In genomic region chr8:78063529-78063928, GRCm38 (mm10) we compare ENCODE assay signal across 8 mouse cellular contexts.
DNase-seq lines count a peak whose midpoint lies in the region; ATAC-seq and TF ChIP-seq lines count a peak whose summit lies in the region.

No protein-coding gene starts in this region.

- H3K27me3 ChIP-seq in ES-Bruce4 (ENCODE audit: control insufficient read depth, insufficient read depth, low read length, poor library complexity, severe bottlenecking), result no peaks in the 10 kb centered on the region
- peaks cover 9% of the 10 kb centered on the region for H3K27me3 ChIP-seq in forebrain, embryonic 11.5 days (ENCODE audit: control insufficient read depth, insufficient read depth, low read length)
- H3K27me3 ChIP-seq in hindbrain, embryonic 11.5 days (ENCODE audit: control insufficient read depth, insufficient read depth, low read length), result no peaks in the 10 kb centered on the region; the same call in 1 of the 2 replicates

- ATAC-seq in forebrain, embryonic 11.5 days (replicated peaks; ENCODE audit: low FRiP score), result no peak; the same call in 1 of the 2 replicates
- peak; percentile 79; the same call in 1 of the 2 replicates for ATAC-seq in hindbrain, embryonic 11.5 days (ENCODE audit: low FRiP score)
- ATAC-seq in granulocyte monocyte progenitor cell, adult 5-6 weeks (replicated peaks; ENCODE audit: poor library complexity, severe bottlenecking), result no peak

- H3K9me3 ChIP-seq in ES-Bruce4 (replicated peaks; ENCODE audit: control insufficient read depth, insufficient read depth, low read length, poor library complexity, severe bottlenecking), result peaks cover 3% of the 10 kb centered on the region; the same call in 1 of the 2 replicates
- no peaks in the 10 kb centered on the region for H3K9me3 ChIP-seq in forebrain, embryonic 11.5 days (ENCODE audit: control insufficient read depth, low read length)
- no peaks in the 10 kb centered on the region for H3K9me3 ChIP-seq in hindbrain, embryonic 11.5 days (ENCODE audit: control insufficient read depth, low read length)

- no peak overlapping the region for H3K4me3 ChIP-seq in ES-Bruce4 (ENCODE audit: low read depth, low read length)
- H3K4me3 ChIP-seq in bone marrow, adult 2 months (replicated peaks; ENCODE audit: control insufficient read depth, low read depth, low read length), result no peak overlapping the region
- peak overlapping the region; percentile 6 for H3K4me3 ChIP-seq in forebrain, embryonic 11.5 days (ENCODE audit: low read depth, low read length)
- peak overlapping the region; percentile 17; the same call in 1 of the 2 replicates for H3K4me3 ChIP-seq in hindbrain, embryonic 11.5 days (ENCODE audit: low read depth, low read length)

- 9% methylated on average over 13 of the region's 13 CpGs for WGBS in bone marrow, adult 2 months
- WGBS in forebrain, embryonic 11.5 days, result 1% methylated on average over 13 of the region's 13 CpGs
- WGBS in hindbrain, embryonic 11.5 days, result 3% methylated on average over 13 of the region's 13 CpGs

- TF ChIP-seq EP300 in ES-Bruce4 (IDR thresholded peaks at IDR 0.05; ENCODE audit: insufficient read depth, low read depth, low read length), result no peak

- peak overlapping the region; percentile 34 for H3K4me2 ChIP-seq in forebrain, embryonic 11.5 days (ENCODE audit: low read depth, low read length, severe bottlenecking)
- H3K4me2 ChIP-seq in hindbrain, embryonic 11.5 days (replicated peaks; ENCODE audit: low read depth, low read length), result peak overlapping the region; percentile 28

- peak overlapping the region; percentile 44 for H3K9ac ChIP-seq in ES-Bruce4 (ENCODE audit: low read depth, poor library complexity, severe bottlenecking)
- no peak overlapping the region for H3K9ac ChIP-seq in forebrain, embryonic 11.5 days (ENCODE audit: low read length)
- H3K9ac ChIP-seq in hindbrain, embryonic 11.5 days (ENCODE audit: low read depth, low read length), result no peak overlapping the region; the same call in 1 of the 2 replicates

- peak; percentile 79 for DNase-seq in forebrain, embryonic 11.5 days (ENCODE audit: low spot score)
- DNase-seq in hindbrain, embryonic 11.5 days (ENCODE audit: low spot score), result peak; percentile 73
- peak; percentile 20 to 29 for DNase-seq in left cerebral cortex, adult 18-20 months (ENCODE audit: low spot score in 2 of 2)
- DNase-seq in lung, postnatal 10 days, result peak; percentile 76
- DNase-seq in right cerebral cortex, postnatal 25 days, result peak; percentile 39

- peaks cover 3% of the 10 kb centered on the region for H3K4me1 ChIP-seq in ES-Bruce4 (ENCODE audit: control insufficient read depth, insufficient read depth, low read length)
- no peaks in the 10 kb centered on the region for H3K4me1 ChIP-seq in bone marrow, adult 2 months (ENCODE audit: control insufficient read depth, insufficient read depth, low read length)
- H3K4me1 ChIP-seq in forebrain, embryonic 11.5 days (replicated peaks; ENCODE audit: control insufficient read depth, insufficient read depth, low read length), result peaks cover 2% of the 10 kb centered on the region; the same call in 1 of the 2 replicates
- no peaks in the 10 kb centered on the region for H3K4me1 ChIP-seq in hindbrain, embryonic 11.5 days (replicated peaks; ENCODE audit: control insufficient read depth, insufficient read depth, low read length)

- no peaks in the 10 kb centered on the region for H3K36me3 ChIP-seq in ES-Bruce4 (ENCODE audit: control insufficient read depth, insufficient read depth, low read length, poor library complexity, severe bottlenecking)
- H3K36me3 ChIP-seq in forebrain, embryonic 11.5 days (ENCODE audit: control insufficient read depth, insufficient read depth, low read length), result no peaks in the 10 kb centered on the region
- H3K36me3 ChIP-seq in hindbrain, embryonic 11.5 days (ENCODE audit: control insufficient read depth, insufficient read depth, low read length), result no peaks in the 10 kb centered on the region

- no peak overlapping the region for H3K27ac ChIP-seq in ES-Bruce4 (ENCODE audit: insufficient read depth, low read length)
- no peak overlapping the region for H3K27ac ChIP-seq in bone marrow, adult 2 months (ENCODE audit: control insufficient read depth, insufficient read depth, low read depth, low read length, poor library complexity)
- H3K27ac ChIP-seq in forebrain, embryonic 11.5 days (ENCODE audit: low read depth, low read length), result no peak overlapping the region
- H3K27ac ChIP-seq in hindbrain, embryonic 11.5 days (ENCODE audit: low read depth, low read length), result no peak overlapping the region

- TF ChIP-seq CTCF in ES-Bruce4 (IDR thresholded peaks at IDR 0.05; ENCODE audit: low read depth, low read length), result peak; percentile 81
- peak; percentile 14; the same call in 1 of the 2 replicates for TF ChIP-seq CTCF in bone marrow, adult 2 months (IDR thresholded peaks at IDR 0.05; ENCODE audit: control insufficient read depth, insufficient read depth, low read length)

- no peak for TF ChIP-seq POLR2A in ES-Bruce4 (IDR thresholded peaks at IDR 0.05; ENCODE audit: insufficient read depth, low read length)
- no peak for TF ChIP-seq POLR2A in bone marrow, adult 2 months (IDR thresholded peaks at IDR 0.05; ENCODE audit: borderline replicate concordance, control insufficient read depth, low read depth, low read length)

Comparison
In these comparisons a context has a peak if more than half of its experiments do, and no peak if none do; other contexts are left out.
1. H3K4me3 ChIP-seq: peak in forebrain, embryonic 11.5 days (single experiment) and hindbrain, embryonic 11.5 days (single experiment); none in ES-Bruce4 (single experiment) and bone marrow, adult 2 months (single experiment).
2. DNase-seq: peak in every context shown above with its lines; median percentile 79 in forebrain, embryonic 11.5 days; 76 in lung, postnatal 10 days; 73 in hindbrain, embryonic 11.5 days; 39 in right cerebral cortex, postnatal 25 days; 24 in left cerebral cortex, adult 18-20 months.